Mouse (Mus musculus) limb, embryonic 15.5 days (tissue): ENCODE data around the gene Mast3. TPM values are rescaled to one million over a fixed set of nuclear protein-coding genes. Genes with fewer than 3 reads are reported as not detected.

Experiments used
- ATAC-seq: fragments of 200-750 bp; cut with Nextera tagmentation; 2 replicates; pipeline ENCODE4 v1.8.0; 2017; ENCODE audit warnings: low read depth, moderate TSS enrichment; ENCODE audit not compliant: insufficient number of reproducible peaks, low FRiP score, low TSS enrichment
- H3K27ac ChIP-seq: fragments of 300-500 bp; sonication (generic); 2 replicates; pipeline ENCODE4 v1.5.1; 2015; ENCODE audit warnings: moderate library complexity, mild to moderate bottlenecking, inconsistent platforms
- H3K27me3 ChIP-seq: fragments of 300-500 bp; sonication (generic); 2 replicates; pipeline ENCODE4 v1.6.1; 2015; ENCODE audit warnings: inconsistent platforms
- H3K36me3 ChIP-seq: fragments of 300-500 bp; sonication (generic); 2 replicates; pipeline ENCODE4 v1.6.1; 2015; ENCODE audit warnings: inconsistent platforms
- H3K4me1 ChIP-seq: fragments of 300-500 bp; sonication (generic); 2 replicates; pipeline ENCODE4 v1.6.1; 2015; ENCODE audit warnings: inconsistent platforms
- H3K4me2 ChIP-seq: fragments of 300-500 bp; sonication (generic); 2 replicates; pipeline ENCODE4 v1.6.1; 2015; ENCODE audit warnings: mild to moderate bottlenecking, inconsistent platforms
- H3K4me3 ChIP-seq: fragments of 300-500 bp; sonication (generic); 2 replicates; pipeline ENCODE4 v1.5.1; 2015; ENCODE audit warnings: mild to moderate bottlenecking, inconsistent platforms
- H3K9ac ChIP-seq: fragments of 300-500 bp; sonication (generic); 2 replicates; pipeline ENCODE4 v1.6.1; 2015; ENCODE audit warnings: inconsistent platforms
- H3K9me3 ChIP-seq: fragments of 300-500 bp; sonication (generic); 2 replicates; pipeline ENCODE4 v1.6.1; 2016; ENCODE audit warnings: inconsistent platforms
- WGBS: fragments of 180-500 bp; shearing (Covaris S2); methylation state at CpG from one replicate; pipeline ENCODE4 v1.1.7; 2015; 5-methylcytosine and 5-hydroxymethylcytosine counted together
- polyA plus RNA-seq: library from polyadenylated mRNA; unstranded; fragments of >200 nt; fragmentation: Nextera tagmentation; extraction: Ambion mirVana; gene quantifications from 2 replicates; pipeline ENCODE4 v1.2.1, GENCODE M21; 2015

Mast3 gene
- polyA plus RNA-seq, 1 experiment from 2014 or later = 13.8 TPM

DNA sequence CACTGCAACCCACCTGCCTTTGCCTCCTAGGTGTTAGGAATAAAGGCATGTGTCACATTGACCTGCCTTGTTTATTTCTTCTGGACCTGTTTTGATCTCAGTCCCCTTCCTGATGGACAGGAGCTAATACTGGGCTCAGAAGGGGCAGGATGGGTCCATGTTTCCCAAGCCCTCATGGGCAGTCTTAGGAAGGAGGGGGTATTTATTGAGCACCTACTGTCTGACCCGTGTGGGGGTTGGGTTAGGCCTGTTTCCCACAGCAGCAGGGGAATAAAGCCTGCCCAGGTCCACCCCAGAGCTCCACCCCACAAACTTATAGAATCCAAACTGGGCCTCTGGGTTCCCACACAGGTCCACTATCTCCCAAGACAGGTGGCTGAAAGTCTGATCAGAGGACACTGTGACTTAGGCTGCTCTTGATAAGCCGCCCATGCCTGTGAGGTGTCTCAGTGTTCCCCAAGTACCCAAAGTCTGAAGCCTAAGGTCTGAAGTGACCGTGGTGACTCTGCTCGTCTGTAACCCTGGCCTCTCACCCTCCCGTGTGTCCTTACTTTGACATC is 38.4 kb upstream of the Mast3 start:
- no peak for ATAC-seq
- Histone ChIP-seq H3K4me2 (no peak overlapping the region), H3K4me1 (peaks cover 30% of the 10 kb centered on the region), H3K4me3 (no peak overlapping the region), H3K36me3 (no peaks in the 10 kb centered on the region), H3K27ac (no peak overlapping the region), H3K9me3 (no peaks in the 10 kb centered on the region), H3K9ac (no peak overlapping the region), H3K27me3 (no peaks in the 10 kb centered on the region; the same call in 1 of the 2 replicates)
- WGBS = 88% methylated on average over 5 of the region's 5 CpGs

DNA sequence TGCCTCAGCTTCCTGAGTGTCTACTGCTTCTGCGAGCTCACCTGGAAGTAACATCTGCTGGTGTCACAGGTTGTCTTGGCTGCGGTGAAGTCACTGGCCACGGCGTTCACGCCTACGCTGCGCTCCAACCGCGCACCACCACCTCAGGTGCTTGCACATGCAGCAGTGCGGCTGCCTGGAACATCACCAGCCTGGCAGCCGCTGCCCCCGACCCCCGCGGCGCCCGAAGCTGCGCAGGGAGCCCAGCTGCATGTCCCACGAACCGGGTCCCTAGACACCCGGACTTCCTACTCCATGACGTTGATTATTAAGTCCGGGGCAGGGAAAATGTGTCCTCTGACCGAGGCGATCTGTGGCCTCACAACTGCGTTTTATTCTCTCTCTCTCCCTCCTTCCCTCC is 37.6 kb upstream of the Mast3 start:
- H3K4me2 ChIP-seq = no peak overlapping the region
- no peak overlapping the region for H3K9ac ChIP-seq
- 68% methylated on average over 25 of the region's 25 CpGs for WGBS
- H3K27me3 ChIP-seq = no peaks in the 10 kb centered on the region; the same call in 1 of the 2 replicates
- no peak overlapping the region for H3K27ac ChIP-seq
- H3K36me3 ChIP-seq = no peaks in the 10 kb centered on the region
- no peaks in the 10 kb centered on the region for H3K9me3 ChIP-seq
- ATAC-seq = no peak
- H3K4me1 ChIP-seq = peaks cover 31% of the 10 kb centered on the region
- H3K4me3 ChIP-seq = no peak overlapping the region

DNA sequence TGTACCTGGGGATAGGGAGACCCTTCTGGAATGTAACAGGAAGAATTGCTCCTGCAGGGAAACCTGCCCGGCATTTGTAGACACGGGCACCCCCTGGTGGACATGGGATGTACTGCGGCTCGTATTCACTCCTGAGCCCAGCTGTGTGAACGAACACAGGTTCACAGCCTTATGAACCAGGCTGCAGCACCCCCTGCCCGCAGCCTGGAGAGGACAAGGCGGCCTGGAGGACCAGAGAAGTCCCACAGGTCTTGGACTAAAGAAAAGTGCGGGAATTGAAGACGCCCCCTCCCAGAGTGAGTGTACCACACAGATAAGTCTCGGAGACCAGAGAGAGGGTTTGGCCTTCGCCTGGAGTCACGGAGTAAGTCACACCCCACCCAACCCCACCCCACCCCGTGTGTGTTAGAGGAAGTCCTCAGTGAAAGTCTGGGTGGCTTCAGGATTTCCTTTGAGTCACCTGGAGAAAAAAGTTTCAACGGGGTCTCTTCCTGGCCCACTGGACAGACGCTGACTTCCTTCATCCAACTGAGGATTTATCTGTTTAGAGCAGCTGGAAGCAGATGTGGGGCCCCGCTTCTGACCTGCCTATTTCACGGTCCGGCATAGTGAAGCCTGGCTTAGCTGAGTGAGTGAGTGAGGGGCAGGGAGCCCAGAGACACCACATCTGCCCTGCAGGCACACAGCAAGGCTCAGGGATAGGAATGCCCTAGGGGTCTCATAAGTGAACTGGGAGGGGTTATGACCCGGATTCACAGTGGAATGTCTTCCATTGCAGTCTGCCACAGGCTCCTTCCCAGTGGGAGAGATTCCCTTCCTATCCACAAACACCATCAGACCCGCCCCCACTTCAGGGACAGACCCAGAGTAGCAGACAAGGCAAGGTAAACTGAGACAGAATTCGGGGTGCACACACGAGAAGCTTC is 36.6 kb upstream of the Mast3 start:
- Histone ChIP-seq H3K4me3 (no peak overlapping the region), H3K4me2 (no peak overlapping the region), H3K9me3 (no peaks in the 10 kb centered on the region), H3K27me3 (no peaks in the 10 kb centered on the region), H3K4me1 (peaks cover 31% of the 10 kb centered on the region), H3K9ac (no peak overlapping the region), H3K27ac (no peak overlapping the region; the same call in 1 of the 2 replicates), H3K36me3 (peaks cover 7% of the 10 kb centered on the region; the same call in 1 of the 2 replicates)
- WGBS = 32% methylated on average over 22 of the region's 22 CpGs
- no peak for ATAC-seq

DNA sequence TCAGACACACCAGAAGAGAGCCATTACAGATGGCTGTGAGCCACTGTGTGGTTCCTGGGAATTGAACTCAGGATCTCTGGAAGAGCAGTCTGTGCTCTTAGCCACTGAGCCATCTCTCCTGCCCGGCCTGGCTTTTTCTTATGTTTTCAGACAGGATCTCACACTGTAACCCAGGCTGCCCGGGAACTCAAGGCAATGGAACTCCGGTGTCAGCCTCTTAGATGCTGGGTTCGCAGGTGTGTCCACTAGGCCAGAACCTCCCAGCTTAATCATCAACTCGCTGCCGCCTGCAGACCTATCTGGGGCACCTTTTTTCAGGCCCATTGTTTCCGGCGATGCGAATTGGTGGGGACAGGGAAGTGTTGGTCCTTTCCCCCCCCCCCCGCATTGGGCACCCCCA is 35.7 kb upstream of the Mast3 start:
- WGBS = 61% methylated on average over 10 of the region's 10 CpGs
- no peaks in the 10 kb centered on the region for H3K9me3 ChIP-seq

DNA sequence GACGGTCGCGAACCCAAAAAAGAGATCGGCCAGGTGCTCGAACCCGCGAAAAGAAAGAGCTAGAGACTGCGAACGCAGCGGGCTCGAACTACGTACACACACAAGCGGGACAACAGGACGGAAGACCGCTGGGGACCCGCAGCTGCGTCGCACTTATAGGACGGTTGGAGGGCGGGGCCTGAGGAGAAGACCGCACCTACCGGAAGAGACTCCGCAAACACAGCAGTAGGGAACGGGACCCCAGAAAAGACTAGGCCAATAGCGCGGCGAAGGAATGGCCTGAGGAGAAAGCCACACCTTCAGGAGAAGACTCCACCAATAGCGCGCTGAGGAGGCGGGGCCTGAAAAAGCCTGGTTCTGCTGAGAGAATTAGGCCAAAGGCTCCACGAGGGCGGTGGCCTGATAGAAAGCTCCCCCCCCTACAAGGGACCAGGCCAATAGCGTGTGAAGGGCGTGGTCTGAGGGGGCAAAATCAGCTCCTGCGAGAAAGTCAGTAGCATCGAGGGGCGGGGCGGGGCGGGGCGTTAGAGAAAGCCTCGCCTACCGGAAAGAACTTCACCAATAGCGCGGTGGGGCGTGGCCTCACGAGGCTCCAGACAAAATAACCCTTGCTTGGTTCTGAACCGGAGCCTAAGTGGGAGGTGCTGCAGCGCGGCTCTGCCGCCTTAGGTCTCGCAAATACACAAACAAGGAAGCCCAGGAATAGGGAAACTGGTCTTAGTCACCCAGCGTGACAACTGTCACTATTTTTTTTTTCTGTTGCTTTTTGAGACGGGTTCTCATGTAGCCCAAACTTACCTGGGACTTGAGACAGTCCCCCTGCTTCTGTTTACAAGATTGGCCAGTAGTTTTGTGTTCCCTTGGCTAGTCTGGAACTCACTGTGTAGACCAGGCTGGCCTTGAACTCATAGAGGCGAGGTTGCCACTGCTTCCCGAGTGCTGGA is 34.8 kb upstream of the Mast3 start, which contains the start of gene Arrdc2:
Gene Arrdc2 (minus strand): TSS at position 313 of the 944 bp plus-strand sequence.
- H3K9me3 ChIP-seq = no peaks in the 10 kb centered on the region
- H3K4me2 ChIP-seq = peak within 1 kb of the TSS; percentile 88
- peak within 1 kb of the TSS; percentile 93 for H3K27ac ChIP-seq
- peak within 1 kb of the TSS; percentile 68 for H3K4me3 ChIP-seq
- H3K27me3 ChIP-seq = no peaks in the 10 kb centered on the region
- 2% methylated on average over 55 of the region's 55 CpGs for WGBS
- H3K4me1 ChIP-seq = peaks cover 26% of the 10 kb centered on the region
- ATAC-seq = peak; percentile 97
- peak within 1 kb of the TSS; percentile 70 for H3K9ac ChIP-seq
- peaks cover 21% of the 10 kb centered on the region for H3K36me3 ChIP-seq

More for the DNA sequence above, 35.7 kb upstream of the Mast3 start:
- Histone ChIP-seq H3K4me2 (no peak overlapping the region), H3K27me3 (no peaks in the 10 kb centered on the region), H3K36me3 (peaks cover 14% of the 10 kb centered on the region), H3K4me1 (peaks cover 31% of the 10 kb centered on the region), H3K27ac (no peak overlapping the region; the same call in 1 of the 2 replicates), H3K4me3 (no peak overlapping the region), H3K9ac (no peak overlapping the region)
- ATAC-seq = no peak

DNA sequence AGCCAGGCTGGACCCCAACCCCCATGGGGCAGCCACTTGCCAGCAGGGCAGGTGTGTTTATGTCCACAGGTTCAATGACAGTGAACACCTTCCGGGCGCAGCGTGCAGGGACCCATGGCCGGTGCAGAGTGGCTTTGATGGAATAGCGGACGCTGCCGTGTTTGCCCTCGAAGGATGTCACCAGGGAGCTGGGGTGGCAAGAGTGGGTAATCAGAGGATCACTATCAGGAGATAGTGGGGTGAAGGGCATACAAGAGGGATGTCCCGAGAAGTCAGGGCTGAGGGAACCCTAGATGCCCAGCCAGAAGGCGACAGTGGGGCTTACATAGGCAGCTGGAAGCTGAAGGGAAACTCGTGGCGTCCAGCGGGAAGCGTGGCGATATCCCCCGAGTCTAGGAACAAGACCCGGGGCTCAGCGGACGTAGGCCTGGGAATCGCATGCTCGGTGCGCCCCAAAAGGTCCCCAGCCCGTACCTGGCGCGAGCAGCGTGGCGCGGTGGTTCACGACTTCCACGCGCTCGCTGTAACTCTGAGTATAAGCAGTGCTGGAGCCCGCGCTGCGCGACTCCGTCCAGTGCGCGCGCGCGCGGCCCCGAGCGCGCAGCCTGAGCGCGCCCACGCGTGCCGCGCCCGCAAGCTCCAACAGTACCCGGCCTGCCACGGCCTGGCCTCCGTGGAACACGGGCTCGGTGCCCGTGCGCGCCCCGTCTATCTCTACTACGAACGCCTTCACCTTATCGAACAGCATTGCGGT is 34.0 kb upstream of the Mast3 start:
- 2% methylated on average over 66 of the region's 66 CpGs for WGBS
- H3K9me3 ChIP-seq = no peaks in the 10 kb centered on the region
- no peaks in the 10 kb centered on the region for H3K27me3 ChIP-seq
- ATAC-seq = peak; percentile 33; the same call in 1 of the 2 replicates
- H3K27ac ChIP-seq = peak overlapping the region; percentile 93
- peaks cover 21% of the 10 kb centered on the region for H3K36me3 ChIP-seq
- peak overlapping the region; percentile 68 for H3K4me3 ChIP-seq
- peak overlapping the region; percentile 88 for H3K4me2 ChIP-seq
- peak overlapping the region; percentile 70 for H3K9ac ChIP-seq
- H3K4me1 ChIP-seq = peaks cover 20% of the 10 kb centered on the region

DNA sequence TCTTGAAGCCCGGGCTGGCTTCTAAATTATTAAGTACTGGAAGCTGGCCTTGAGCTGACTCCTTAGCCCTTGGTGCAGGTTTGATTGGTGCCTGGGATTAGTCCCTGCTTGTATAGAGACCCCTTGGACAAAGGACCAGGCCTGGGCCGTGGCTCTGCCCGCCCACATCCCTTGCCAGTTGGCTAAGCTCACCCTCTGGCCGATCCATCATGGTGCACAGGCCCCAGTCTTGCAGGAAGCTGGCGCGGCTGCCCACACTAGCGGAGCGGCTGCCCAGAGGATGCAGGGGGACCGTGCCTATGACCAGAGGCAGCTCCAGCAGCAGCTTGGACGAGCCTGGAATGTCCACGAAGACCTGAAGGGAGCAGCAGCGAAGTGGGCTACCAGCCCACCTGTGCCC is 31.8 kb upstream of the Mast3 start:
- H3K4me2 ChIP-seq = no peak overlapping the region
- no peak overlapping the region for H3K4me3 ChIP-seq
- peaks cover 35% of the 10 kb centered on the region for H3K4me1 ChIP-seq
- no peak overlapping the region for H3K27ac ChIP-seq
- 90% methylated on average over 12 of the region's 12 CpGs for WGBS
- H3K9ac ChIP-seq = no peak overlapping the region
- H3K36me3 ChIP-seq = peaks cover 21% of the 10 kb centered on the region
- H3K9me3 ChIP-seq = no peaks in the 10 kb centered on the region
- no peaks in the 10 kb centered on the region for H3K27me3 ChIP-seq
- ATAC-seq = no peak

DNA sequence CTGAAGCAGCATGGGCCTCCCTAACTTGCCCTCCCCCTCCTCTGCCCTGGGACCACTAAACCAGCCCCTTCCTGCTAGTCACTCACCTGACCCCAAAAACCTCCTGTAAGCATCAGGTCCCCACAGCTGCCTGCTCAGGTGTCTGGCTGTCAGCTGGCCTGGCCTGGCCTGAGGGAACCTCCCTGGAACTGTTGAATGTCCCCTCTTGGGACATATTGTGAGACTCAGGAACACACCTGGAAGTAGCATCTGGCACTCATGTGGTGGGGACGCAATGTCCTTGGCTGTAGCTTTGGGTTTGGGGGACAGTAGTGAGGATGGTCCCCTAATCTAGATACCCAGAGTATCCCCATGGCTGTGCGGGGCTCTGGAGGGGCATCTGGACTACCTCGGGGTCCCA is 29.2 kb upstream of the Mast3 start:
- H3K4me1 ChIP-seq = peaks cover 22% of the 10 kb centered on the region
- H3K4me3 ChIP-seq = no peak overlapping the region
- WGBS = 98% methylated on average over 3 of the region's 3 CpGs
- H3K9me3 ChIP-seq = no peaks in the 10 kb centered on the region
- H3K9ac ChIP-seq = no peak overlapping the region
- peaks cover 21% of the 10 kb centered on the region for H3K36me3 ChIP-seq
- H3K4me2 ChIP-seq = no peak overlapping the region
- no peak for ATAC-seq
- no peaks in the 10 kb centered on the region for H3K27me3 ChIP-seq
- no peak overlapping the region for H3K27ac ChIP-seq

DNA sequence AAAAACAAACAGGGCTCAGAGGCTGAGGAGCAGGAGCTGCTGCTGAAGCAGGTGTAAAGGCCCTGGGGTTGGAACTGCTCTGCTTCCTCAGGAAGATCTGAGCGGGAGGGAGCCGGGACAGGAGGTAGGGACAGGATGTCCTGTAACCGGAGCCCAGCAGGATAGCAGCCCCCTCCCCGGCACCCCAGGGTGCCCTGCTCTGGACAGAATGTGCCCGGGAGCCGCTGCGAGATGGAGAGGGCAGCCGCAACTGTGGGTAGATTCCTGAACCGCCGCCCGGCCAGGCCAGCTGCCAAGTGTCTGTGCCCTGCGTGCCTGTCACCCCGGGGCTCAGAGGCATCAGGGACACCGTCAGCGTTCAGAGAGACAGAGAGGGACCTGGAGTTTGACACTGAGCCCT is 28.7 kb upstream of the Mast3 start:
- Histone ChIP-seq H3K4me2 (no peak overlapping the region), H3K9ac (no peak overlapping the region), H3K4me3 (no peak overlapping the region), H3K36me3 (peaks cover 21% of the 10 kb centered on the region), H3K9me3 (no peaks in the 10 kb centered on the region), H3K27me3 (no peaks in the 10 kb centered on the region), H3K4me1 (peaks cover 18% of the 10 kb centered on the region), H3K27ac (no peak overlapping the region)
- WGBS = 45% methylated on average over 15 of the region's 15 CpGs
- no peak for ATAC-seq

DNA sequence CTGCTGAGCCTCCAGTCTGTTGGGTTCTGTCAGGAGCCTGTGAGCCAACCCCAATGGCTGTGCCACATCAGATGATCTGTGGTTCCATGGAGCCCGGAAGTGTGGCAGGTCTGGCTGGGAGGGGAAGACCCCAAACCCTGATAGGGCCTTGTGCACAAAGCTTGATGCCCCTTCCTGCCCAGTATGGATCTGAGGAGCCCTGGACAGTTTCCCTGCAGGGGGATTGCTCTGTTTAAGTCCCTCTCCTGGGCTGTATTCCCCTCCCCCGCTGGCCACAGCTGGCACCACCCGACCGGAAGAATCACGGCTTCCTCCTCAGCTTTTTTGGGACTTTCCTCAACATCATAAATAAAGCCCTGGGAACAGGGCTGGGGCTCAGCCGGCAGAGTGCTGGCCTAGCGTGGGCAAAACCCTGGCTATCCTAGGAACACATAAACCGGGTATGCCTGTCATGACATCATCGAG is 28.2 kb upstream of the Mast3 start:
- Histone ChIP-seq H3K4me1 (peaks cover 15% of the 10 kb centered on the region), H3K9me3 (no peaks in the 10 kb centered on the region), H3K4me3 (no peak overlapping the region), H3K27ac (no peak overlapping the region), H3K27me3 (no peaks in the 10 kb centered on the region), H3K9ac (no peak overlapping the region), H3K4me2 (no peak overlapping the region), H3K36me3 (peaks cover 21% of the 10 kb centered on the region)
- no peak for ATAC-seq
- 46% methylated on average over 9 of the region's 9 CpGs for WGBS

DNA sequence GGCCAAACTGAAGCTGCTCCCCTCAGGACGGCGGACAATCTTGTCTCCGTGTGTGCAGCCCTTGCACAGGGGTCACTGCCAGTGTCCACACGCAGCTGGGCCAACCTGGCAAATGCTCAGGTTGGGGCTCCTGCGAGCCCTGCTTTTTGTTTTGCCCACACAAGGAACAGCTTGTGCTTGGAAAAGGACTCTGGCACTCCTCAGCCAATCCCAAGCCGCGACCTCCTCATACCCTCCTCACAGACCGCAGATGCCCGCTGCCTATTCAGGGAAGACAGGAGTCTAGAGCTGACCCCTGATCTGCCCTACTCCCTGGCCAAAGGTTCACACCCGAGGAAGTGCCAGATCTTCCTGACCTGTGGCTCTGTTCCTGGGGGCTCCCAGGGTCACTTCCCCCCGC is 27.5 kb upstream of the Mast3 start:
- no peaks in the 10 kb centered on the region for H3K9me3 ChIP-seq
- H3K4me3 ChIP-seq = no peak overlapping the region
- peaks cover 15% of the 10 kb centered on the region for H3K4me1 ChIP-seq
- ATAC-seq = no peak
- WGBS = 68% methylated on average over 11 of the region's 11 CpGs
- no peak overlapping the region for H3K9ac ChIP-seq
- no peaks in the 10 kb centered on the region for H3K27me3 ChIP-seq
- no peak overlapping the region for H3K4me2 ChIP-seq
- no peak overlapping the region for H3K27ac ChIP-seq
- H3K36me3 ChIP-seq = peaks cover 21% of the 10 kb centered on the region
